Mouse (Mus musculus): ENCODE data around the gene AU021092.

DNA sequence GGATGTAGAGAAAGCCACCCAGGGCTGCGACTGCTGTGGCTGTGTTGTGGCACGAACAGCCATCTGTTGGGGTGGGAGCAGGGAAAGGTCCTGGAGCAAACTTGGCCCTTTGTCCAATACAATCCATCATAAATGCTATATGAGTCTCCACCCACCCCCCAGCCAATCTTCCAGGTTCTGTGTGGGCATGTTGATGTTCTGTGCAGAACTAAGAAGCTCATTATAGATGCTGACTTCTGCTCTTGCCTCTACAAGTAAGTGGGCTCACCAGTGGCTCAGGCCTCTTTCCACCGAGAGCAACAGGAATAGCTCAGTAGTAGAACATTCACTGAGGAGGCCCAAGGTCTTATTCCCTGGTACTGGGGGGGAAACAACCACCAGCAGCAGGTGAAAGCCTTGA lies 9.9 kb downstream of the AU021092 start:
- TF ChIP-seq CTCF (IDR thresholded peaks at IDR 0.05; ENCODE audit: extremely low read depth, insufficient read length, insufficient replicate concordance, low read depth, low read length) = no peak
- TF ChIP-seq POLR2A (IDR thresholded peaks at IDR 0.05; ENCODE audit: low read depth, low read length) = no peak

All from small intestine, adult 2 months (tissue).